Mouse (Mus musculus) ovary, postnatal 14 days (tissue): ENCODE results near the gene Sgpl1.

Experiments
- DNase-seq: peaks from one replicate; pipeline ENCODE4 v3.0.0; 2022; ENCODE audit warnings: low spot score

Sgpl1 gene

GRCm38 (mm10) chr10:61147157-61148040 lies at the start of gene Sgpl1:
Gene Sgpl1 (minus strand): TSS chr10:61147703.
- DNase-seq: peak; percentile 82

DNA sequence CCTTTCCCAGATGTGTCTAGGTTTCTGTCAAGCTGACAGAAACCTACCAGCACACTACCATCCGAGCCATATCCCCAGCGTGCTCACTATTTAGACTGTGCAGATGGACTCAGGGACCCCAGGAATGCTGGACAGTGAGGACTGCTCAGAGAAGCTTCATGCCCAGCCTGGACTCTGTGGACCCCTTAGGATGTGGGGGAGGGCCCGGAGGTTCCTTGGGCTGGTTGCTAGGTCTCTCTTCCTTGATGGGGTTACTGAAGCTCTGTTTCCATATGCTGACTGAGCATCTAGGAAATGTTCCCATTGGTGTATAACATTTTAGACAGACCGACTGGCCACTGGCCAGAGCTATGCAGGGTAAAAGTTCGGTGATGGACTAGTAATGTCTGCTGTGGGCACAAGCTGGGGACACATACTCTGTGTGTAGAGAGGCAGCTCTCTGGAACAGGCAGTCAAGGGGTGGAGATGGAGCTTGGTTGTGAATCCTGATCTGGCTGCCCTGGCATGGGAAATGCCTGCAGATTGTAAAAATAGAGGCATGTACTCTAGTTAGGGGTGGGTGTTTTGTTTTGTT lies 48.3 kb upstream of the Sgpl1 start:
- no peak for DNase-seq

GRCm38 (mm10) chr10:61195216-61195615 lies 47.7 kb upstream of the Sgpl1 start:
- DNase-seq: no peak

- DNase-seq: no peak
Observed at GRCm38 (mm10) chr10:61194611-61195010, 47.1 kb upstream of the Sgpl1 start.

DNA sequence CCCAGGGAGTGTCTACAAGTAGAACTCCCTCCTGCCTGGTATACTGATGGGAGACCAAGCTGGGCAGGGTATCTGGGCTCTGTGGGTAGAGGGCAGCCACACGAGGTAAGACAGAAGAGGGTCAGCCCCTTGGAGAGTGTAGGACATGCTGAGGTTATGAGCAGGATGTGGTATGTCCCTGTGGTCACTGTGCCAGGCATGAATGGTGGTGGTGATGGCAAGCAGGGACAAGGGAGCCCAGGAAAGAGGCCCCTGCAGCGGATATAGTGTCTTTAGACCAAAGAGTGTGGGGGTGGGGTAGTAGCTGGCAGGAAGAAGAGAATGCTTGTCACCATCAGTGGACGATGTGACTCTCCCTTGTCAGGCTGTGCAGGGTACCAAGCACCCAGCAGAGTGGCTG lies 40.5 kb upstream of the Sgpl1 start:
- DNase-seq: no peak

DNA sequence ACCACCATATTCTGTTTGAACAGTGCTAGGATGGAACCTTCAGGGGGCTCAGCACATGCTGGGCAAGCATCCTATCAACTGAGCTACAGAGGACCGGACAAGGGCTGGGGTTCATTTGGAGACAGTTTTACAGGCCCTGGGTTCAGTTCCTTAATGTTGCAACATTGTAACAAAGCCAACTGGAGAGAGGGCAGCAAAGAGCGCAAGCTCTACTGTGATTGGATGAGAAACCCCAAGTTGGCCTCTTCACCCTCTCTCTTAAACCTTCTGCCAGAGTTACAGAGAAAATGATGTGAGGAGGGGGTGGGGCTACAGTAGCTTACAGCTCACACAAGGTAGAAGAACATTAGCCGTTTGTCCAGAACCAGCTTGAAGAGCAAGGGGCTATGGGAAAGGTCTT lies 39.5 kb upstream of the Sgpl1 start:
- no peak for DNase-seq

- no peak for DNase-seq
Observed at GRCm38 (mm10) chr10:61179927-61180326, 32.4 kb upstream of the Sgpl1 start.

GRCm38 (mm10) chr10:61178687-61179086 lies 31.2 kb upstream of the Sgpl1 start:
- DNase-seq: no peak

DNA sequence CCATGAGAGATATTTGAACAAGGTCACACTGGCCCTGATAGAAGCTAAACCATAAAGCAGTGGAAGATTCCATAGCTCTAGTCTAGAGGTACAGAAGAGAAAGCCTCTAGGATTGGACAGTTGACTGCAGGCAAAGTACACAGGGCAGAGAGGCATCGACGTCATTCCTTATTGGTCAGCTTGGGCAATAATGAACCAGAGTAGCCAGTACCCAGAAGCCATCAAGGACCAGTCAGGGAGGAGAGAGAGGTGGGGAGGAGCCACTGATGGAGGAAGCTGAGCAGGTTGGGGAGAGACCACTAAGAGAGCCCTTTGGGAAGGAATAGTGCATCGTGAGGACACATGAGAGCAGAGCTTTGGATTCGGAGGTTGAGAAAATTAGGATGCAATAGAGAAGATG lies 30.2 kb upstream of the Sgpl1 start:
- DNase-seq: no peak

- no peak for DNase-seq
Observed at GRCm38 (mm10) chr10:61176221-61176790, 28.8 kb upstream of the Sgpl1 start.

GRCm38 (mm10) chr10:61175442-61176204 lies 28.1 kb upstream of the Sgpl1 start:
- DNase-seq: no peak

DNA sequence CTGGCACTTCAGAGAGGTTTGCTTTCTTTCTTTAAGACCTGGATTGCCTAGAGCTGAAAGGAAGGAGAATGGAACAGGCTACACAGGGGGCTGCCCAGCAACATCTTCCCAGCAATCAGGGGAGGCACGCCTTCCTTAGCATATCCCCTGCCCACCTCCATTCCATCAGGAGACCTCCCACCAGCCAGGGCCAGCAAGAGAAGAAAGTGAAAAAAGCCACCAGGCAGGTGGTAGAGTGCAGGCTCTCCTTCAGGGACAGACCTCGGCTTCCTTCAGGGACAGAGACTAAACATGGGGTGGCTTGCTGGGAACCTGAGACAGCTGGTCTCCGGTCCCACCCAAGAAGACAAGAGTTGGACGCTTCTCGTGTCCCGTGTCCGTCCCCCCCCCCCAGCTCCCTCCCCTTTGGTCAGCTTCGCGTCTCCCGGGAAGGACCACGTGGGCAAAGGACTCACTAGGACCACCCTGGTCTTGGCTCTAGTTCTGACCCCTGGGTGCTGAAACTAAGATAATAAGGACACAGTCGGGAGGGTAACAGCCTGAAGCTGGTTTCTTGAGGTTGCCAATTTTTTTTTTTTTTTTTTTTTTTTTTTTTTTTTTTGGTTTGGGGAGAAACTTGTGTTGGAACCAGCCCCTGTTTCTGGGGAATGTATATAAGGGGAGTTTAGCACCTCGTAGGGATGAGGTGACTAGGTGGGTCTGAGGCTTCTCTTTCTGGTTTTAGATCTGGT lies 27.4 kb upstream of the Sgpl1 start:
- no peak for DNase-seq

DNA sequence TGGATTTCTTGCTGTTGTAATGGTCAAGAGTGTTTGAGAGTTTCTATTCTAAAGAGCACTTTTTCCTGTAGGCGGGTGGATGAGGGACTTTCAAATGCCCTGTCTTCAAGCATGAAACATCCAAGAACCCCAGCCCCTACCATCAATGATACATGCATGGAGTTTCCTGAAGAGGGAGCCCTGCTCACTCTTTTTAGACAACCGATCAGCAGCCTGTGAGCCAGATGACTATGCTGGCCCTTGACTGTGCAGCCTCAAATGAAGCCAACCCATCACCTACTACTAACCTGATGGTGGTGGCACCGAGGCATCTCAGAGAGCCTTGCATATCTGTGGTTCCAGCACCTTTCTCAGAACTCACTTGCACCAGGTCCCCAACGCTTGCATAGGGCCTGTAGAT lies 25.0 kb upstream of the Sgpl1 start:
- DNase-seq: no peak

DNA sequence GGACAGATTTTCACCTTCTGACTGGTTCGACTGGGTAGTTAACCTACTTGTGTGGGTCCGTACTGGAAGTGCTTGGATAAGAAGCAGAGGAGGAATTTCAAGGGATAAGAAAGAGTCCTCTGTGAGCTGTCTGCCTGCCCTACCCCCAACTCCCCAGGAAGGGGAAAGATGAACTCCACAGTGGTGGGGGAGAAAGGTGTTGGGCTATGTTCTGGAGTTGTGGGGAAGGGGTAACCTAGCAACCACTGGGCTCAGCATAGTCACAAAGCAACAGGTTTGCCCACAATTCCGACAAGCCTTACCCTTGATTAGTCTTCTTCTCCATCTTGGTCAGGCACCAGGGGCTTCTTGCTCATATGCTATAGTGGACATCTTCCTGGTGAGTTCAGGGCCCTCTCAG lies 24.2 kb upstream of the Sgpl1 start, which contains the start of gene Tbata:
Gene Tbata, plus strand, starts transcription at position 301 of the 400 bp plus-strand sequence.
- DNase-seq: no peak

DNA sequence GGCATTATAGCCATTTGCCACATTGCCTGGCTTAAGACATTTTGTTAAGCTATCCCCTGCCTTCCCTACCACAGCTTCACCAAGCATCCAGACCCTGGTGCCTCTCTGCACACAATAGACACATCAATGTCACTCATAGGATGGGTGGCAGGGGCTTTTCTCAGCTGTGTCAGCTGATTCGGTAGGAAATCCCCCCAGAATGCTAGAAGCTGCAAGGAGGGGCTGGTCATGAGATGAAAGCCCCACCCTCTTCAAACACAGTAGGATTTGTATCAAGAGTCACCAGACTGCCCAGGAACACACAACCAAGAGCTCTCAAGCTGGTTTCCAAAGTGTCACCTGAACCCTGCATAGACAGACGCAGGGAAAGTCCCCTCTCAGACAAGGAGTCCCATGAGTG lies 20.9 kb upstream of the Sgpl1 start:
- no peak for DNase-seq

DNA sequence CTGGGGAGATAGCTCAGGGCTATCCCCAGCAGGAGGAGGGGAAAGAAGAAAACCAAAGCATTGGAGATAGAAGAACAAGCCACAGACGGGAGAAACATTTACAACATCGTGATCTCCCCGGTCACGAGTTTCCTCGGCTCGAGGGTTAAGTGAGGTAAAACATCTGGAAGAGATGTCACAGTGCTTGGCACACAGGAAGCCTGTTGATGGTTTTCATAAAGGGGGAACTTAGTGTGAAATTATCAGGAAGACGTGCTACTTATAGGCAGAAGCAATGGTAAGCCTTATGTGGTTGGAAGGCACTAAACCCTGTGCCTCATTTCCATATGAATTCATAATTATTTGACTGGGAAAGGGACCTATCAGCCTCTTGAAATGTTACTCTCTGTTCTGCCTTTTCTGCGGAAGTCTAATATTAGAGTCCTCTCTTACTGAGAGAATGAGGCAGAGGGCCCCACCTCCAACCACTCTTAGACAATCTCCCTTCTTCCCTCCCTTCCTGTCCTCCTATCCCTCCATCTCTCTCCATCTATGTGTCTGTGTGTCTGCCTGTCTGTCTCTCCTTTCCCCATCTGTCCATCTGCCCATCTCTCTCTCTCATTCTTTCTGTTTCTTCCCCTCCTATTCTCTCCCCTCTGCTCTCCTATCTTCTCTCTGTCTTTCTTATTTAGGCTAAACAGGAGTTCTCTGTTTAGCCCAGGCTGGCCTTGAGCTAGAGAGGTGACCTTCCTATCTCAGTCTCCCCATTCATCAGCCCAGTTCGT lies 20.0 kb upstream of the Sgpl1 start:
- no peak for DNase-seq

DNA sequence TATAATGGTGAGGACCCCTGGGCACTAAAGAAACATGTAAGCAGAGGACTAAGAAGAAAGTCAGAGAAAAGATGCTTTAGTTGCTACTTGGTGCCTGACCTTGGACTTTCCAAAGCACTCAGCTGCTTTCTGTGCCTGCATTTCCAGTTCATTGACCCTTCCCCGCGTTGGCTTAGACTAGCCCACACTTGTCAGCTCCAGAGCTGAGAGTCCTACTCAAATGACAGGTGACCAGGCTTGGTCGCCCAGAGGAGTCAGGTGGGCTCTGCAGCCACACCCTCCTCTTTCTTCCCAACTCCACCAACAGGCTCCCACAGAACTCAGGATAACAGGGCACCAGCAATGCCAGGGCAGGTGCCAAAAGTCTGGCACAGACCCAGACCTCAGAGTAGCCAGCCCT lies 14.9 kb upstream of the Sgpl1 start:
- no peak for DNase-seq

GRCm38 (mm10) chr10:61160671-61161070 lies 13.2 kb upstream of the Sgpl1 start:
- no peak for DNase-seq

GRCm38 (mm10) chr10:61160089-61160488 lies 12.6 kb upstream of the Sgpl1 start:
- no peak for DNase-seq

GRCm38 (mm10) chr10:61158594-61158993 lies 11.1 kb upstream of the Sgpl1 start:
- DNase-seq: no peak

DNA sequence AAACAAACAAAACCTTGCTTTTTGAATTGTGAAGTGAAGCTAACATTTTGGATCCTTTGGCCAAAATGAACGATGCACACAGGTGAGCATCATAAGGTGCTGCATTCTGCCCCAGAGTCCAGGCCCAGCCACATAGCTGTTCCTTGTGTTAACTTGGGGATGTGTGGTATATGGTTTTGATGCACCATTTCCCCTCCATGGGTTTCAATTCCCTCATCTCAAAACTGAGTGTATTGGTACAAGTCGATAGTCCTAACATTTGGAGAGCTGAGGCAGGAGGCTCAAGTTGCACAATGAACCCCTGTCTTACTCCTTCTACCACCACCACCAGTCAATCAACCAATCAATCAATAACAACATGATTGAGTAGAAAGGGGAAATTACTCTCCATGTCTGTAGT lies 8.9 kb upstream of the Sgpl1 start:
- no peak for DNase-seq
